Mouse (Mus musculus) stomach, postnatal 0 days (tissue): ENCODE results near the gene Agk.

ENCODE experiments used
- CTCF ChIP-seq: IDR thresholded peaks from 2 replicates; pipeline ENCODE4 v1.5.1; 2016; ENCODE audit warnings: antibody characterized with exemption, low read depth, mild to moderate bottlenecking, moderate library complexity
- EP300 ChIP-seq: optimal IDR thresholded peaks from 2 replicates; pipeline ENCODE3; 2016; ENCODE audit warnings: antibody characterized with exemption

GRCm38 (mm10) chr6:40336735-40337731 is 12.1 kb downstream of the Agk start:
- TF ChIP-seq CTCF: no peak
- no peak for TF ChIP-seq EP300
